Mouse (Mus musculus) spleen, adult 2 months (tissue): ENCODE measurements around the gene Gm2a. TPM values are rescaled to one million over a fixed set of nuclear protein-coding genes. Genes with fewer than 3 reads are reported as not detected.
A peak's percentile ranks its signal among the peaks of the same experiment; 100 is the strongest.
"Not testable (repeated sequence)": the region's sequence is repeated elsewhere in the genome, so short reads cannot be mapped to it uniquely, and the experiment has no call there.

Experiments used
- DNase-seq, 2 experiments: peaks; one replicate each; pipeline versions ENCODE4 v3.0.0 to v3.0.0-alpha.2; 2012 to 2021; ENCODE audit warnings: low spot score in 2 of 2, low read depth in 1 of 2
- H3K27ac ChIP-seq: fragments of 200-500 bp; 2 replicates; pipeline ENCODE4 v1.5.1; 2012; ENCODE audit warnings: low read length, inconsistent platforms; ENCODE audit not compliant: insufficient read depth
- H3K27me3 ChIP-seq: fragments of 200-500 bp; 2 replicates; pipeline ENCODE4 v1.6.1; 2012; ENCODE audit warnings: mild to moderate bottlenecking, moderate library complexity, low read length, inconsistent platforms; ENCODE audit not compliant: control insufficient read depth, insufficient read depth
- H3K36me3 ChIP-seq: fragments of 200-500 bp; 2 replicates; pipeline ENCODE4 v1.6.1; 2012; ENCODE audit warnings: mild to moderate bottlenecking, low read length, inconsistent platforms; ENCODE audit not compliant: control insufficient read depth, insufficient read depth
- H3K4me1 ChIP-seq: fragments of 200-500 bp; 2 replicates; pipeline ENCODE4 v1.6.1; 2011; ENCODE audit warnings: inconsistent platforms; ENCODE audit not compliant: control insufficient read depth, insufficient read depth, insufficient read length
- H3K4me3 ChIP-seq: fragments of 200-500 bp; 2 replicates; pipeline ENCODE4 v1.5.1; 2011; ENCODE audit warnings: mild to moderate bottlenecking, inconsistent platforms; ENCODE audit not compliant: insufficient read depth, insufficient read length; ENCODE audit errors: extremely low read depth
- CTCF ChIP-seq: fragments of 200-500 bp; IDR thresholded peaks from 2 replicates; pipeline ENCODE4 v1.5.1; 2011; ENCODE audit warnings: mild to moderate bottlenecking, inconsistent platforms; ENCODE audit not compliant: insufficient read depth, insufficient read length, insufficient replicate concordance; ENCODE audit errors: extremely low read depth
- POLR2A ChIP-seq: fragments of 200-500 bp; IDR thresholded peaks from 2 replicates; pipeline ENCODE4 v1.6.1; 2011; ENCODE audit warnings: low read depth, low read length, inconsistent platforms
- WGBS: fragments of 180-500 bp; shearing (Covaris S2); methylation state at CpG from one replicate; pipeline ENCODE4 v1.1.7; 2018; 5-methylcytosine and 5-hydroxymethylcytosine counted together
- polyA plus RNA-seq: library from polyadenylated mRNA; depleted of rRNA; stranded (reverse); fragments of >200 nt; gene quantifications from 2 replicates; pipeline ENCODE4 v1.2.3, GENCODE M21; 2012

Gene Gm2a
- polyA plus RNA-seq, 1 experiment = 98.3 TPM

GRCm38 (mm10) chr11:55103229-55103628 lies 5.3 kb downstream of the Gm2a start:
- no peak for DNase-seq
- TF ChIP-seq POLR2A (no peak), CTCF (no peak)
- Histone ChIP-seq H3K27me3 (no peaks in the 10 kb centered on the region), H3K36me3 (peaks cover 38% of the 10 kb centered on the region), H3K4me1 (peaks cover 13% of the 10 kb centered on the region), H3K4me3 (no peak overlapping the region), H3K27ac (no peak overlapping the region)
- WGBS = 89% methylated on average over 3 of the region's 3 CpGs

GRCm38 (mm10) chr11:55105389-55105788 lies 7.5 kb downstream of the Gm2a start:
- DNase-seq = no peak
- 80% methylated on average over 4 of the region's 4 CpGs for WGBS

GRCm38 (mm10) chr11:55106636-55107035 lies 8.7 kb downstream of the Gm2a start:
- H3K4me1 ChIP-seq = no peaks in the 10 kb centered on the region; the same call in 1 of the 2 replicates
- peaks cover 59% of the 10 kb centered on the region for H3K36me3 ChIP-seq
- H3K4me3 ChIP-seq = no peak overlapping the region
- TF ChIP-seq CTCF (no peak), POLR2A (no peak)
- WGBS = 39% methylated on average over 1 of the region's 1 CpGs
- H3K27ac ChIP-seq = peak overlapping the region; percentile 33
- no peaks in the 10 kb centered on the region for H3K27me3 ChIP-seq
- peak in 1 of 2 experiments; percentile 18 for DNase-seq

More at GRCm38 (mm10) chr11:55105389-55105788, 7.5 kb downstream of the Gm2a start:
- TF ChIP-seq CTCF = no peak
- TF ChIP-seq POLR2A = no peak
- Histone ChIP-seq H3K27ac (no peak overlapping the region), H3K27me3 (no peaks in the 10 kb centered on the region), H3K4me1 (peaks cover 5% of the 10 kb centered on the region; the same call in 1 of the 2 replicates), H3K4me3 (no peak overlapping the region), H3K36me3 (peaks cover 57% of the 10 kb centered on the region)

GRCm38 (mm10) chr11:55109521-55110300 lies 11.8 kb downstream of the Gm2a start:
- Histone ChIP-seq H3K27me3 (no peaks in the 10 kb centered on the region), H3K36me3 (peaks cover 44% of the 10 kb centered on the region), H3K4me1 (no peaks in the 10 kb centered on the region; the same call in 1 of the 2 replicates), H3K27ac (no peak overlapping the region), H3K4me3 (no peak overlapping the region)
- TF ChIP-seq POLR2A (no peak), CTCF (no peak)
- WGBS = 90% methylated on average over 7 of the region's 7 CpGs
- DNase-seq = no peak

GRCm38 (mm10) chr11:55110566-55111169 lies 12.8 kb downstream of the Gm2a start:
- no peaks in the 10 kb centered on the region; the same call in 1 of the 2 replicates for H3K4me1 ChIP-seq
- H3K4me3 ChIP-seq = no peak overlapping the region
- H3K27me3 ChIP-seq = no peaks in the 10 kb centered on the region
- DNase-seq = no peak
- no peak for TF ChIP-seq CTCF
- TF ChIP-seq POLR2A = no peak
- H3K27ac ChIP-seq = no peak overlapping the region
- peaks cover 37% of the 10 kb centered on the region for H3K36me3 ChIP-seq
- WGBS = 86% methylated on average over 7 of the region's 7 CpGs

- WGBS = 24% methylated on average over 7 of the region's 7 CpGs
- DNase-seq = peak; percentile 67 to 72
- H3K4me1 ChIP-seq = peaks cover 2% of the 10 kb centered on the region; the same call in 1 of the 2 replicates
- H3K27ac ChIP-seq = peak overlapping the region; percentile 80
- no peak; the same call in 1 of the 2 replicates for TF ChIP-seq POLR2A
- no peak for TF ChIP-seq CTCF
- no peak overlapping the region for H3K4me3 ChIP-seq
- H3K36me3 ChIP-seq = peaks cover 22% of the 10 kb centered on the region
- no peaks in the 10 kb centered on the region for H3K27me3 ChIP-seq
Observed at GRCm38 (mm10) chr11:55113209-55113860, 15.4 kb downstream of the Gm2a start.

- Histone ChIP-seq H3K36me3 (peaks cover 16% of the 10 kb centered on the region), H3K27ac (peak overlapping the region; percentile 80)
- not testable (repeated sequence) for H3K27me3 ChIP-seq, H3K4me3 ChIP-seq, DNase-seq, H3K4me1 ChIP-seq
- WGBS = 35% methylated on average over 4 of the region's 4 CpGs
Observed at GRCm38 (mm10) chr11:55113861-55114250, 15.9 kb downstream of the Gm2a start.
